Mouse (Mus musculus): ENCODE measurements around the gene Hist1h4c.
A peak's percentile ranks its signal among the peaks of the same experiment; 100 is the strongest.
"Not testable (repeated sequence)": the region's sequence is repeated elsewhere in the genome, so short reads cannot be mapped to it uniquely, and the experiment has no call there.

The Hist1h4c gene

GRCm38 (mm10) chr13:23695514-23695913 lies 2.7 kb downstream of the Hist1h4c start, which contains the start of gene Hist1h1t:
Gene Hist1h1t (plus strand): TSS chr13:23695814.
- no peak for DNase-seq (ENCODE audit: low read depth)

DNA sequence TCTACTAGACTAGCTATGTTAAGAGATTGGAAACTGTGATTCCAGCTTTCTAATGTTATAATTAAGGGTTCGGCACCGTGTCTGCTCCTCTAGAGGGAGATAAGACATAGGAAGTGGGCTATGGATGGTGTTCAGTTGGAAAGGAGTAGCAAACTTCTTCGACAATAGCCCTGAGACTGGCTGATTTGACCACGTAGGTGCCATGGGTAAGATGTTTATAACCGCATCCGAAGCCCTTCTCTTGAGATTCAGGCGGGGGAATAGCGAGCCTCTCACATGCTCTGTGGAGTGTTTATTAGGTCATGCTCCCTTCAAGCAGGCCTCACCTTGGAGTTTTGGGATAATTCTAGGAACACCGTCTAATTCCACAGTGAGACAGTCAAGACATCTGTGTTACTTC lies 3.3 kb downstream of the Hist1h4c start:
- DNase-seq (ENCODE audit: low read depth): no peak

- DNase-seq (ENCODE audit: low read depth): no peak
Observed at GRCm38 (mm10) chr13:23693856-23694440, 4.3 kb downstream of the Hist1h4c start.

GRCm38 (mm10) chr13:23689459-23689858 lies 8.8 kb downstream of the Hist1h4c start:
- no peak for DNase-seq (ENCODE audit: low read depth)

DNA sequence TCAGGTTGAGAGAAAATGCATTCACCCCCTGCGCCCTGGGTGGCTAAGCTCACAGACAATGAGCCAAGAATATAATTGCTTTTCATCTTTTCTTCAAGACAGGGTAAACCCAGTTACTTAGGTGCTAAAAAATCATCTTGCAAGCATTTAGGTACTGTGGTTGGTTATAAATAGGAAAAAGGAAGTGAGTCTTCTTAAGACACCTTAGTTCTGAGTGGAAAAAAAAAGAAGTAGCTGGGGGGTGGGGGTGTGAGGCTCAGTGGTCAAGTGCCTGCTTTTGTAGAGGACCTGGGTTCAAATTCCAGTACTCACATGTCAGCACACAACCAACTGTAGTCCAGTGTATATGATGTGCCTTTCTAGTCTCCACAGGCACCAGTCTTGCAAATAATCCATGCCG lies 9.3 kb downstream of the Hist1h4c start:
- no peak for DNase-seq (ENCODE audit: low read depth)

GRCm38 (mm10) chr13:23687907-23688306 lies 10.3 kb downstream of the Hist1h4c start:
- no peak for DNase-seq (ENCODE audit: low read depth)

GRCm38 (mm10) chr13:23687181-23687580 lies 11.1 kb downstream of the Hist1h4c start:
- no peak for DNase-seq (ENCODE audit: low read depth)

- DNase-seq (ENCODE audit: low read depth): no peak
Observed at GRCm38 (mm10) chr13:23685966-23686365, 12.3 kb downstream of the Hist1h4c start.

DNA sequence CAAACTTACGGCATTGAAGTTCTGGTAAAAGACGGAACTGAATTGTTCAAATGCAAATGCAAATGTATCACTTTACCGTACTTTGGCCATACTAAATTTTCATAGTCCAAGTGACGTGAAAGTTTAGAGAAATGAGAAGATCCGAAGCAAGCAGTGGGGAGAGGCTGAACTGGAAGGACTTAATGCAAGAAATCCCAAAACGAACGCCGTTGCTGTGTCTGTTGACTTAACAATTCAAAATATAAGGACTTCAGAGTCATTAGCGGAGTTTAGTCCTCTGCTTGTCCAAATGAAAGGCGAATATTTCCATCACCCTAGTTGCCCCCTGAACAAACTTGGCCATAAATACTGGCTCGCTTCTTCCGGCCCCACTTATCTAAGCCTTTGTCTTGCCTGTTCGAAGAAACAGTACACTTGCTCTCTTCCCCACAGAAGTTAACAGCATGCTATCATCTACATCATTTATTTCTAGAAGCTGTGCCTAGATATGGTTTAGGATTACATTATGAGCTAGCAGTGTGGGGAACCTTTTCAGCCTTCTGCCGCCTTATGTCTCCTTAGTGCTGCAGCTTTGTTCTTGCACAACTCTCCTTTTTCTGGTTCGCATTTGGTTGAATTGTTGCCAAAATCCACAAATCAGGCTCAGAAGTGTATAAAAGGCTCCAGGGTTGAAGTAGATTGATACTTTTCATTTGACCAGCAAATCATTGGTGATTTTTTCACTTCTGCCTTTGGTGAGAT lies 13.0 kb downstream of the Hist1h4c start:
- DNase-seq (ENCODE audit: low read depth): no peak

GRCm38 (mm10) chr13:23684295-23684945 lies 13.8 kb downstream of the Hist1h4c start:
- peak; percentile 64 for DNase-seq (ENCODE audit: low read depth)

- peak; percentile 93 for DNase-seq (ENCODE audit: low read depth)
Observed at GRCm38 (mm10) chr13:23683755-23684281, 14.4 kb downstream of the Hist1h4c start, which contains the start of the genes Hist1h2ac and Hist1h2bc. Gene Hist1h2ac (minus strand): TSS chr13:23683948. Gene Hist1h2bc (plus strand): TSS chr13:23684199.

- DNase-seq (ENCODE audit: low read depth): not testable (repeated sequence)
Observed at GRCm38 (mm10) chr13:23682947-23683754, 15.1 kb downstream of the Hist1h4c start.

- no peak for DNase-seq (ENCODE audit: low read depth)
Observed at GRCm38 (mm10) chr13:23682623-23682946, 15.7 kb downstream of the Hist1h4c start.

DNA sequence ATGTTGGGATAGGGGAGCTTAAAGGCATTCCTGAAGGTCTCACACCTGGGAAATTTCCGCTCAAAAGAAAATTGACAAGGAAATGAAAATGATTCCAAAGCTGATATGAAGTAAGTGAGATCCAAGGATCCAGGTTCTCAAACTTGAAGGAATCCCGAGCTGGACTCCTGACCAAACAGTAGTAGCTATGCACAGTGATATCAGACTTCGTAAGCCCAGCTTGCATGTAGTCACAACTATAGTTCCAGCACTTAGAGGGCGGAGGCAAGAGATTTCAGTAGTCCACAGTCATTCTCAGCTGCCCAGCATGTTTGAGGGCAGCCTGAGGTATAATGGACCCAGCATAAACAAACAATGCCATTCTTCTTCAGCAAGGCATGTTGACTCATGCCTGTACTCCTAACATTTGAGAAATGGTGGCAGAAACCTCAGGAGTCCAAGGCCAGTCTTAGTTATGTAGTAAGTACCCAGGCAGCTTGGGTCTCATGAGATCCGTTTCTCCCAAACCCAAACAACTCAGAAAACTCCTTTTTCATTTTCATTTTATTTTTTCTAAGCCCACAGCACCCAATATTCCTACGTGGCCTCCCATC lies 16.2 kb downstream of the Hist1h4c start:
- DNase-seq (ENCODE audit: low read depth): no peak

GRCm38 (mm10) chr13:23662536-23662935 lies 35.7 kb downstream of the Hist1h4c start:
- DNase-seq (ENCODE audit: low read depth): no peak

GRCm38 (mm10) chr13:23659636-23660366 lies 38.5 kb downstream of the Hist1h4c start:
- no peak for DNase-seq (ENCODE audit: low read depth)
